Comparison of ENCODE assay signal across 35 mouse cellular contexts in genomic region chr9:104098256-104098655, GRCm38 (mm10). TPM values are rescaled to one million over a fixed set of nuclear protein-coding genes. Genes with fewer than 3 reads are reported as not detected.
DNase-seq lines count a peak whose midpoint lies in the region; ATAC-seq and TF ChIP-seq lines count a peak whose summit lies in the region.
"Had no signal": no experiment of that assay in that cellular context is flagged by ENCODE, and none has a peak within 500 bp of the region (broad histone marks: within the 10 kb centered on the region; RNA-seq: fewer than 3 reads in every experiment).

No protein-coding gene starts in this region.

- no peak for TF ChIP-seq RAD21 in CH12.LX (IDR thresholded peaks at IDR 0.05; ENCODE audit: low read depth, low read length)

- H3K9me3 ChIP-seq in CH12.LX (replicated peaks; ENCODE audit: low read length), result no peaks in the 10 kb centered on the region
- no peaks in the 10 kb centered on the region for H3K9me3 ChIP-seq in lung, embryonic 16.5 days (ENCODE audit: control insufficient read depth, low read length)
- no peaks in the 10 kb centered on the region for H3K9me3 ChIP-seq in forebrain, embryonic 15.5 days
- H3K9me3 ChIP-seq: forebrain, embryonic 10.5 days; heart, embryonic 10.5 days; hindbrain, embryonic 10.5 days; liver, embryonic 13.5 days; midbrain, embryonic 12.5 days had no signal

- H3K4me1 ChIP-seq in CH12.LX (ENCODE audit: control insufficient read depth in 1 of 2, insufficient read depth in 2 of 2), result peaks cover 14 to 68% of the 10 kb centered on the region in 2 experiments
- no peaks in the 10 kb centered on the region for H3K4me1 ChIP-seq in lung, embryonic 16.5 days (replicated peaks; ENCODE audit: control insufficient read depth, insufficient read depth, low read length)
- no peaks in the 10 kb centered on the region for H3K4me1 ChIP-seq in forebrain, embryonic 15.5 days
- H3K4me1 ChIP-seq: hindbrain, embryonic 10.5 days; liver, embryonic 13.5 days; midbrain, embryonic 12.5 days had no signal

- peaks cover 0 to 25% of the 10 kb centered on the region in 2 experiments for H3K36me3 ChIP-seq in CH12.LX (replicated peaks in 1 of 2; ENCODE audit: control insufficient read depth in 1 of 2, insufficient read depth in 1 of 2, low read length in 1 of 2)
- no peaks in the 10 kb centered on the region for H3K36me3 ChIP-seq in lung, embryonic 16.5 days (ENCODE audit: control insufficient read depth, insufficient read depth, low read length)
- no peaks in the 10 kb centered on the region for H3K36me3 ChIP-seq in forebrain, embryonic 15.5 days
- H3K36me3 ChIP-seq: forebrain, embryonic 10.5 days; heart, embryonic 10.5 days; hindbrain, embryonic 10.5 days; midbrain, embryonic 12.5 days had no signal

- no peak overlapping the region for H3K4me2 ChIP-seq in CH12.LX (ENCODE audit: insufficient read depth, low read depth, poor library complexity, severe bottlenecking)
- H3K4me2 ChIP-seq in lung, embryonic 16.5 days (ENCODE audit: low read depth, low read length), result no peak overlapping the region
- H3K4me2 ChIP-seq in forebrain, embryonic 15.5 days (replicated peaks), result no peak overlapping the region
- H3K4me2 ChIP-seq: liver, embryonic 13.5 days; midbrain, embryonic 12.5 days had no signal

- peak; percentile 86 for DNase-seq in 416B (ENCODE audit: low read depth)
- peak; percentile 68 for DNase-seq in CH12.LX (ENCODE audit: extremely low read depth)
- peak; percentile 39 to 41 for DNase-seq in lung, postnatal 4 days
- no peak for DNase-seq in gastrocnemius, postnatal 4 days (ENCODE audit: low spot score in 2 of 2)
- DNase-seq in heart, postnatal 25 days (ENCODE audit: low spot score), result no peak
- no peak for DNase-seq in layer of hippocampus, adult 8-10 months (ENCODE audit: low spot score in 2 of 2)
- DNase-seq: adrenal gland, adult 2 months; cerebellum, adult 11-12 months; cerebellum, postnatal 10 days; forebrain, postnatal 0 days; gastrocnemius, postnatal 36 days; kidney, postnatal 25 days; layer of hippocampus, adult 9-11 months; liver, embryonic 13.5 days; right cerebral cortex, postnatal 14 days; thymus, adult 2 months; thymus, postnatal 4 days had no signal

- in situ Hi-C loops in CH12.LX (cut with MboI; ENCODE audit: low pct_ligation_motif_present, low pct_unique_long_range_greater_than_20kb, low sequenced_read_pairs), result no loop called here

- no peak overlapping the region for H3K27ac ChIP-seq in CH12.LX (ENCODE audit: insufficient read depth, low read depth)
- no peak overlapping the region for H3K27ac ChIP-seq in lung, embryonic 16.5 days (ENCODE audit: low read length)
- no peak overlapping the region for H3K27ac ChIP-seq in forebrain, embryonic 15.5 days (replicated peaks)
- H3K27ac ChIP-seq: forebrain, embryonic 10.5 days; heart, embryonic 10.5 days; hindbrain, embryonic 10.5 days; hindbrain, postnatal 0 days; liver, embryonic 13.5 days; macrophage; midbrain, embryonic 12.5 days had no signal

- no peaks in the 10 kb centered on the region for H3K79me2 ChIP-seq in CH12.LX (replicated peaks; ENCODE audit: control insufficient read depth, extremely low read depth, insufficient read depth, poor library complexity, severe bottlenecking)

- H3K4me3 ChIP-seq in CH12.LX (replicated peaks in 1 of 3; ENCODE audit: low read depth in 2 of 3, low read length in 2 of 3, poor library complexity in 1 of 3), result no peak overlapping the region
- no peak overlapping the region for H3K4me3 ChIP-seq in lung, embryonic 16.5 days (ENCODE audit: low read length)
- H3K4me3 ChIP-seq in forebrain, embryonic 15.5 days, result no peak overlapping the region
- H3K4me3 ChIP-seq: forebrain, embryonic 10.5 days; heart, embryonic 10.5 days; hindbrain, embryonic 10.5 days; liver, embryonic 13.5 days; midbrain, embryonic 12.5 days had no signal

- TF ChIP-seq EP300 in CH12.LX (IDR thresholded peaks at IDR 0.05; ENCODE audit: low read length), result no peak

- intact Hi-C loops in heart, postnatal 25 days (cut with DNase I), result no loop called here

- TF ChIP-seq CTCF in CH12.LX (conservative IDR thresholded peaks at IDR 0.05 in 1 of 2, IDR thresholded peaks at IDR 0.05 in 1 of 2; ENCODE audit: low read depth in 2 of 2, low read length in 2 of 2), result no peak

- 43% methylated on average over 5 of the region's 5 CpGs for WGBS in lung, embryonic 16.5 days
- 78% methylated on average over 5 of the region's 5 CpGs for WGBS in forebrain, embryonic 15.5 days

- TF ChIP-seq POLR2A in CH12.LX (IDR thresholded peaks at IDR 0.05; ENCODE audit: low read depth, low read length), result no peak

- ATAC-seq in lung, embryonic 16.5 days (ENCODE audit: low read depth), result peak; percentile 57; the same call in 1 of the 2 replicates
- ATAC-seq in forebrain, embryonic 15.5 days (replicated peaks), result no peak
- ATAC-seq: forebrain, postnatal 0 days; hindbrain, postnatal 0 days; intestine, embryonic 16.5 days had no signal

- H3K27me3 ChIP-seq in CH12.LX (replicated peaks), result no peaks in the 10 kb centered on the region
- no peaks in the 10 kb centered on the region for H3K27me3 ChIP-seq in lung, embryonic 16.5 days (ENCODE audit: control insufficient read depth, insufficient read depth, low read depth, low read length)
- H3K27me3 ChIP-seq in forebrain, embryonic 15.5 days, result no peaks in the 10 kb centered on the region
- H3K27me3 ChIP-seq: liver, embryonic 13.5 days; midbrain, embryonic 12.5 days had no signal

- H3K9ac ChIP-seq in CH12.LX (ENCODE audit: insufficient read depth, low read depth), result no peak overlapping the region
- H3K9ac ChIP-seq in lung, embryonic 16.5 days (ENCODE audit: low read length), result no peak overlapping the region
- no peak overlapping the region for H3K9ac ChIP-seq in forebrain, embryonic 15.5 days (replicated peaks)
- H3K9ac ChIP-seq: forebrain, postnatal 0 days; liver, embryonic 13.5 days; midbrain, embryonic 12.5 days had no signal

- dilution Hi-C loops in CH12.LX (cut with MboI; ENCODE audit: extremely low pct_ligation_motif_present, extremely low pct_unique_long_range_greater_than_20kb, low sequenced_read_pairs), result no loop called here

TF ChIP-seq in CH12.LX, 34 proteins besides CTCF, POLR2A, EP300 and RAD21:
- TF ChIP-seq ZNF384 (IDR thresholded peaks at IDR 0.05; ENCODE audit: low read depth, low read length) (no peak), IRF4 (IDR thresholded peaks at IDR 0.05; ENCODE audit: low read depth, low read length) (no peak), PAX5 (IDR thresholded peaks at IDR 0.05; ENCODE audit: low read length) (no peak), SIN3A (IDR thresholded peaks at IDR 0.05; ENCODE audit: low read length) (no peak), USF2 (conservative IDR thresholded peaks at IDR 0.05; ENCODE audit: low read depth, low read length) (no peak), NRF1 (IDR thresholded peaks at IDR 0.05; ENCODE audit: low read depth, low read length) (no peak), ETS1 (conservative IDR thresholded peaks at IDR 0.05; ENCODE audit: low read depth, low read length) (peak; percentile 19; the same call in 1 of the 2 replicates), NELFE (IDR thresholded peaks at IDR 0.05; ENCODE audit: low read depth, low read length) (no peak), SMC3 (IDR thresholded peaks at IDR 0.05; ENCODE audit: low read depth, low read length) (no peak), HCFC1 (IDR thresholded peaks at IDR 0.05; ENCODE audit: low read depth, low read length) (no peak), TCF12 (IDR thresholded peaks at IDR 0.05; ENCODE audit: low read depth, low read length) (no peak), MYC (IDR thresholded peaks at IDR 0.05; ENCODE audit: low read depth, low read length) (no peak), KAT2A (IDR thresholded peaks at IDR 0.05; ENCODE audit: insufficient replicate concordance, low read length) (no peak), MXI1 (IDR thresholded peaks at IDR 0.05; ENCODE audit: low read depth, low read length) (no peak), BHLHE40 (IDR thresholded peaks at IDR 0.05; ENCODE audit: low read depth, low read length) (peak; percentile 60)

RNA-seq across cellular contexts. Expression of gene Ackr4, which starts 28.5 kb away (rescaled TPM):
- total RNA-seq in CH12.LX (2012; rRNA removed), result 0.17 and 0.25 TPM in 2 replicates
- total RNA-seq in CH12.LX (2014; rRNA removed), result 0.36 and 0.39 TPM in 2 replicates
- 0.33 and 0.49 TPM in 2 replicates for polyA plus RNA-seq in CH12.LX (2012; ENCODE audit: insufficient read length, low read depth)
- polyA plus RNA-seq in lung, embryonic 16.5 days (2015; fragmentation: Nextera tagmentation; extraction: Ambion mirVana), result 1.2 TPM in 2 replicates
- 1 to 10 TPM; 2.6 to 3.0 TPM for total RNA-seq in gastrocnemius, postnatal 4 days (2021)
- 1 to 10 TPM; 4.2 to 4.8 TPM for total RNA-seq in heart, postnatal 25 days (2021)
- polyA plus RNA-seq in forebrain, embryonic 15.5 days (2015; fragmentation: Nextera tagmentation; extraction: Ambion mirVana), result 0.50 and 0.70 TPM in 2 replicates
- total RNA-seq in layer of hippocampus, adult 8-10 months (2022), result under 1 TPM in 2 of 4 experiments, not detected in 2; 0.14 to 0.67 TPM
- polyA plus RNA-seq: macrophage had no signal

RNA-seq across cellular contexts. Expression of gene Acad11, which starts 35.1 kb away (rescaled TPM):
- 8.0 and 10.0 TPM in 2 replicates for total RNA-seq in CH12.LX (2012; rRNA removed)
- 11.2 and 12.1 TPM in 2 replicates for total RNA-seq in CH12.LX (2014; rRNA removed)
- polyA plus RNA-seq in CH12.LX (2012; ENCODE audit: insufficient read length, low read depth), result 8.0 and 8.3 TPM in 2 replicates
- polyA plus RNA-seq in lung, embryonic 16.5 days (2015; fragmentation: Nextera tagmentation; extraction: Ambion mirVana), result 12.6 and 13.7 TPM in 2 replicates
- 10 to 100 TPM; 11.2 to 16.5 TPM for total RNA-seq in gastrocnemius, postnatal 4 days (2021)
- 10 to 100 TPM; 77.8 to 88.2 TPM for total RNA-seq in heart, postnatal 25 days (2021)
- 5.4 and 6.2 TPM in 2 replicates for polyA plus RNA-seq in forebrain, embryonic 15.5 days (2015; fragmentation: Nextera tagmentation; extraction: Ambion mirVana)
- total RNA-seq in layer of hippocampus, adult 8-10 months (2022), result 10 to 100 TPM; 22.8 to 25.0 (median 22.9) TPM

RNA-seq across cellular contexts. Expression of gene Uba5, which starts 35.3 kb away (rescaled TPM):
- total RNA-seq in CH12.LX (2012; rRNA removed) (24.0 and 28.5 TPM in 2 replicates), CH12.LX (2014; rRNA removed) (29.3 and 35.8 TPM in 2 replicates)
- 33.4 and 34.9 TPM in 2 replicates for polyA plus RNA-seq in CH12.LX (2012; ENCODE audit: insufficient read length, low read depth)
- 41.5 and 43.9 TPM in 2 replicates for polyA plus RNA-seq in lung, embryonic 16.5 days (2015; fragmentation: Nextera tagmentation; extraction: Ambion mirVana)
- 10 to 100 TPM; 28.7 to 30.6 TPM for total RNA-seq in gastrocnemius, postnatal 4 days (2021)
- 10 to 100 TPM; 15.9 to 16.1 TPM for total RNA-seq in heart, postnatal 25 days (2021)
- 64.5 and 68.8 TPM in 2 replicates for polyA plus RNA-seq in forebrain, embryonic 15.5 days (2015; fragmentation: Nextera tagmentation; extraction: Ambion mirVana)
- 10 to 100 TPM; 39.2 to 45.8 (median 44.2) TPM for total RNA-seq in layer of hippocampus, adult 8-10 months (2022)

RNA-seq across cellular contexts. Expression of gene Gm28305, which starts 57.8 kb away (rescaled TPM):
- total RNA-seq in CH12.LX (2012; rRNA removed) (not detected in 2 replicates), CH12.LX (2014; rRNA removed) (not detected in 2 replicates)
- polyA plus RNA-seq in CH12.LX (2012; ENCODE audit: insufficient read length, low read depth), result not detected in 2 replicates
- not detected in 2 replicates for polyA plus RNA-seq in lung, embryonic 16.5 days (2015; fragmentation: Nextera tagmentation; extraction: Ambion mirVana)
- not detected for total RNA-seq in gastrocnemius, postnatal 4 days (2021)
- total RNA-seq in heart, postnatal 25 days (2021), result not detected
- polyA plus RNA-seq in forebrain, embryonic 15.5 days (2015; fragmentation: Nextera tagmentation; extraction: Ambion mirVana), result not detected in 2 replicates
- total RNA-seq in layer of hippocampus, adult 8-10 months (2022), result not detected
- total RNA-seq: adrenal gland, adult 2 months; adrenal gland, postnatal 4 days; forebrain, postnatal 0 days; gastrocnemius, postnatal 36 days; hindbrain, postnatal 0 days; left cerebral cortex, adult 18-20 months; left cerebral cortex, postnatal 36 days had no signal
- polyA plus RNA-seq: adrenal gland, adult 2 months; embryonic facial prominence, embryonic 11.5 days; forebrain, embryonic 10.5 days; forebrain, postnatal 0 days; heart, embryonic 10.5 days; heart, embryonic 16.5 days; hindbrain, embryonic 10.5 days; hindbrain, postnatal 0 days; intestine, embryonic 16.5 days; kidney, embryonic 14.5 days; limb, embryonic 14.5 days; liver, embryonic 13.5 days; macrophage; midbrain, embryonic 12.5 days; neural tube, embryonic 11.5 days; stomach, embryonic 16.5 days; thymus, adult 2 months had no signal

Comparison
In these comparisons a context has a peak if more than half of its experiments do, and no peak if none do; other contexts are left out.
1. DNase-seq: peak in 416B (single experiment), CH12.LX (single experiment) and lung, postnatal 4 days (2 of 2); none in gastrocnemius, postnatal 4 days (0 of 2), heart, postnatal 25 days (single experiment) and layer of hippocampus, adult 8-10 months (0 of 2).